Mouse (Mus musculus): Measurements from ENCODE around the gene Sox1. TPM values are rescaled to one million over a fixed set of nuclear protein-coding genes. Genes with fewer than 3 reads are reported as not detected.

Sox1 gene
- 10 to 100 TPM; 11.6 to 12.1 TPM for total RNA-seq (2021)
- long read RNA-seq, full-length matches to known transcripts: 3 of 3 reads
- long read RNA-seq, partial matches to known transcripts: 0 of 3 reads
- long read RNA-seq, other reads (novel, unspliced or antisense): 0 of 3 reads

GRCm38 (mm10) chr8:12395071-12396031, at the start of gene Sox1:
Sox1 (plus strand) TSS chr8:12395295.
- peak; percentile 68 to 82 for DNase-seq (ENCODE audit: low spot score in 2 of 2)

- no peak for DNase-seq (ENCODE audit: low spot score in 2 of 2)
These were observed 49.2 kb upstream of the Sox1 start for GRCm38 (mm10) chr8:12345881-12346280.

- DNase-seq (ENCODE audit: low spot score in 2 of 2): no peak
These were observed 48.2 kb upstream of the Sox1 start for GRCm38 (mm10) chr8:12346870-12347269.

GRCm38 (mm10) chr8:12348306-12348705, 46.8 kb upstream of the Sox1 start:
- DNase-seq (ENCODE audit: low spot score in 2 of 2): no peak

GRCm38 (mm10) chr8:12349591-12349990, 45.5 kb upstream of the Sox1 start:
- no peak for DNase-seq (ENCODE audit: low spot score in 2 of 2)

GRCm38 (mm10) chr8:12351121-12351520, 44.0 kb upstream of the Sox1 start:
- DNase-seq (ENCODE audit: low spot score in 2 of 2): no peak

- DNase-seq (ENCODE audit: low spot score in 2 of 2): no peak
These were observed 40.6 kb upstream of the Sox1 start for GRCm38 (mm10) chr8:12354406-12355025.

GRCm38 (mm10) chr8:12368161-12368560, 26.9 kb upstream of the Sox1 start:
- no peak for DNase-seq (ENCODE audit: low spot score in 2 of 2)

GRCm38 (mm10) chr8:12368856-12369255, 26.2 kb upstream of the Sox1 start:
- DNase-seq (ENCODE audit: low spot score in 2 of 2): no peak

GRCm38 (mm10) chr8:12381111-12381510, 14.0 kb upstream of the Sox1 start:
- no peak for DNase-seq (ENCODE audit: low spot score in 2 of 2)

- no peak for DNase-seq (ENCODE audit: low spot score in 2 of 2)
These were observed 12.2 kb upstream of the Sox1 start for GRCm38 (mm10) chr8:12382707-12383561.

GRCm38 (mm10) chr8:12383979-12384890, 10.9 kb upstream of the Sox1 start:
- DNase-seq (ENCODE audit: low spot score in 2 of 2): peak in 1 of 2 experiments; percentile 31

GRCm38 (mm10) chr8:12384996-12385685, 10.0 kb upstream of the Sox1 start:
- DNase-seq (ENCODE audit: low spot score in 2 of 2): peak; percentile 26 to 58

GRCm38 (mm10) chr8:12385686-12386488, 9.2 kb upstream of the Sox1 start:
- DNase-seq (ENCODE audit: low spot score in 2 of 2): peak in 1 of 2 experiments; percentile 40

- DNase-seq (ENCODE audit: low spot score in 2 of 2): peak in 1 of 2 experiments; percentile 19
These were observed 8.4 kb upstream of the Sox1 start for GRCm38 (mm10) chr8:12386530-12387222.

GRCm38 (mm10) chr8:12387223-12387860, 7.8 kb upstream of the Sox1 start:
- no peak for DNase-seq (ENCODE audit: low spot score in 2 of 2)

GRCm38 (mm10) chr8:12387901-12388300, 7.2 kb upstream of the Sox1 start:
- no peak for DNase-seq (ENCODE audit: low spot score in 2 of 2)

Data from layer of hippocampus, postnatal 10 days (tissue).